Mouse (Mus musculus) forebrain, embryonic 14.5 days (tissue): ENCODE results near the gene B3gnt2. TPM values are rescaled to one million over a fixed set of nuclear protein-coding genes. Genes with fewer than 3 reads are reported as not detected.

ENCODE experiments used
- ATAC-seq: fragments of 200-750 bp; cut with Nextera tagmentation; 2 replicates; pipeline ENCODE4 v1.8.0; 2017; ENCODE audit warnings: mild to moderate bottlenecking, moderate library complexity
- DNase-seq: peaks from one replicate; pipeline ENCODE4 v3.0.0-alpha.2; 2015; ENCODE audit warnings: low spot score
- H3K27ac ChIP-seq: fragments of 300-500 bp; sonication (generic); 2 replicates; pipeline ENCODE4 v1.5.1; 2014; ENCODE audit warnings: low read depth, mild to moderate bottlenecking, control low read depth, low read length, moderate library complexity
- H3K27me3 ChIP-seq: fragments of 300-500 bp; sonication (generic); replicated peaks from 2 replicates; pipeline ENCODE4 v1.6.1; 2014; ENCODE audit warnings: low read length, control low read depth, mixed read lengths; ENCODE audit not compliant: control insufficient read depth, insufficient read depth
- H3K36me3 ChIP-seq: fragments of 300-500 bp; sonication (generic); 2 replicates; pipeline ENCODE4 v1.6.1; 2014; ENCODE audit warnings: low read length, control low read depth; ENCODE audit not compliant: control insufficient read depth, insufficient read depth
- H3K4me1 ChIP-seq: fragments of 300-500 bp; sonication (generic); 2 replicates; pipeline ENCODE4 v1.6.1; 2014; ENCODE audit warnings: antibody characterized with exemption, low read length, control low read depth; ENCODE audit not compliant: control insufficient read depth, insufficient read depth
- H3K4me2 ChIP-seq: fragments of 300-500 bp; sonication (generic); 2 replicates; pipeline ENCODE4 v1.6.1; 2014; ENCODE audit warnings: mild to moderate bottlenecking, control low read depth, low read length
- H3K4me3 ChIP-seq: fragments of 300-500 bp; sonication (generic); 2 replicates; pipeline ENCODE4 v1.5.1; 2014; ENCODE audit warnings: low read depth, low read length, control low read depth
- H3K9ac ChIP-seq: fragments of 300-500 bp; sonication (generic); 2 replicates; pipeline ENCODE4 v1.6.1; 2014; ENCODE audit warnings: mild to moderate bottlenecking, low read length, control low read depth, moderate library complexity
- H3K9me3 ChIP-seq: fragments of 300-500 bp; sonication (generic); replicated peaks from 2 replicates; pipeline ENCODE4 v1.6.1; 2016; ENCODE audit warnings: low read length, control low read depth, mixed read lengths; ENCODE audit not compliant: control insufficient read depth
- WGBS: fragments of 180-500 bp; shearing (Covaris S2); extraction: QIAGEN DNeasy Blood & Tissue Kit; methylation state at CpG from one replicate; pipeline ENCODE4 v1.1.7; 2014; 5-methylcytosine and 5-hydroxymethylcytosine counted together
- polyA plus RNA-seq: library from polyadenylated mRNA; unstranded; fragments of >200 nt; fragmentation: Nextera tagmentation; extraction: Ambion mirVana; gene quantifications from 2 replicates; pipeline ENCODE4 v1.2.1, GENCODE M21; 2014

Gene B3gnt2
- polyA plus RNA-seq, 1 experiment from 2014 or later, result 2.3 TPM

DNA sequence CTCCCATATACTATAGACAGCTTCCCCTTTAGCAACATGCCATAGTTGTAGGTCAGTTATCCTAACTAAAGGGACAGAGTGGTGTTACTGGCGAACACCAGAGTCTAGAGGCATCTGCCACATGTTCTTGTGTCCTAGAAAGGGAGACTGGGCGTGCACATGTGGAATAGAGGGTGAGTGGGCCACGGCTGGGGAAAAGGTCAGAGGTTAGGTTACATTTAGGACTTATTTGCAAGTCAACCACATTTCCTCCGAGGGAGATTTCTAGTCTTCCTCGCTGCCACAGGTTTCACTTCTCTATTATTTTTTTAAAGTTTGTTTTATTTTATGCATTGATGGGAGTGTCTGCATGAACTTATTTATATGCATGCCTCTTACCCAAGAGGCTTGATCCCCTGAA, 42.4 kb downstream of the B3gnt2 start:
- Histone ChIP-seq H3K4me2 (no peak overlapping the region), H3K4me1 (no peaks in the 10 kb centered on the region), H3K4me3 (no peak overlapping the region), H3K27me3 (no peaks in the 10 kb centered on the region), H3K9ac (no peak overlapping the region), H3K27ac (no peak overlapping the region), H3K36me3 (no peaks in the 10 kb centered on the region), H3K9me3 (no peaks in the 10 kb centered on the region)
- no peak for ATAC-seq
- DNase-seq, result no peak
- 79% methylated on average over 5 of the region's 5 CpGs for WGBS

DNA sequence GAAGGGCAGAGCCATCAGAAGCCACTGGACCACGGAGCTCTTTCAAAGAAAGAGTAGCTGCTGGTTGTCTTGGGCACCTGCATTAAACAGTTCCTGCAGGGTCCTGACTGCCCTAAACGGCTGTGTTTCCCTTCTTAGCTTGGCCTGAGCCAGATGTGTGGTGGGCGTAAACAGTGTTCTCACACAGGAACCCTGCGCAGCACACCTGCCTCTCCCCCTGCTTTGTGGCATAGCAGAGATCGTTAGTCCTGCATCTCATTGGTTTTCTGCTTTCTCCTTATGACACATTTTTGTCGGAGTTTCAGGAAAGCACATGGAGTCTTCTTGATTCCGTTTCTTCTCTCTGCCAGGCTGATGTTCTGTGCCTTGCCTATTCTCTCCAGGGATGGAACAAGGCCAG, 44.9 kb downstream of the B3gnt2 start:
- Histone ChIP-seq H3K4me3 (no peak overlapping the region), H3K9me3 (no peaks in the 10 kb centered on the region), H3K9ac (no peak overlapping the region), H3K27me3 (no peaks in the 10 kb centered on the region), H3K4me1 (no peaks in the 10 kb centered on the region), H3K4me2 (no peak overlapping the region), H3K27ac (no peak overlapping the region), H3K36me3 (no peaks in the 10 kb centered on the region)
- WGBS, result 76% methylated on average over 7 of the region's 7 CpGs
- no peak for ATAC-seq
- no peak for DNase-seq

DNA sequence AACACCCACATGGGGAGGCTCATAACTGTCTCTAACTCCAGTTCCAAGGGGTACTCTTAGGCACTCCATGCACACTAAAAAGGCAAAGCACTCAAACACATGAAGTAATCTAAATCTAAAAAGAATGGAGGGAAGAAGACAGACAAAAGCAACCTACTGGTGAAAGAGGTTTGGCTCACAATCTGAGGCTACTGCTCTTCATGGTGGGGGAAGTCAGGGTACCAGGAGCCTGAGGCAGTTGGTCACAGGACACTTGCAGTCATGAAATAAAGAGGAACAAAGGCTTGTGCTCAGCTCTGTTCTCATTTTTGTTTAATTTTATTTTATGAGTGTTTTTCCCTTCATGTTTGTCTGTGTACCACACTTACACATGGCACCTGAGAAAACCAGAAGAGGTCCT, 45.6 kb downstream of the B3gnt2 start:
- Histone ChIP-seq H3K36me3 (no peaks in the 10 kb centered on the region), H3K9me3 (no peaks in the 10 kb centered on the region), H3K4me1 (no peaks in the 10 kb centered on the region), H3K4me2 (no peak overlapping the region), H3K9ac (no peak overlapping the region), H3K27me3 (no peaks in the 10 kb centered on the region), H3K4me3 (no peak overlapping the region), H3K27ac (no peak overlapping the region)
- DNase-seq (no peak), ATAC-seq (no peak)

DNA sequence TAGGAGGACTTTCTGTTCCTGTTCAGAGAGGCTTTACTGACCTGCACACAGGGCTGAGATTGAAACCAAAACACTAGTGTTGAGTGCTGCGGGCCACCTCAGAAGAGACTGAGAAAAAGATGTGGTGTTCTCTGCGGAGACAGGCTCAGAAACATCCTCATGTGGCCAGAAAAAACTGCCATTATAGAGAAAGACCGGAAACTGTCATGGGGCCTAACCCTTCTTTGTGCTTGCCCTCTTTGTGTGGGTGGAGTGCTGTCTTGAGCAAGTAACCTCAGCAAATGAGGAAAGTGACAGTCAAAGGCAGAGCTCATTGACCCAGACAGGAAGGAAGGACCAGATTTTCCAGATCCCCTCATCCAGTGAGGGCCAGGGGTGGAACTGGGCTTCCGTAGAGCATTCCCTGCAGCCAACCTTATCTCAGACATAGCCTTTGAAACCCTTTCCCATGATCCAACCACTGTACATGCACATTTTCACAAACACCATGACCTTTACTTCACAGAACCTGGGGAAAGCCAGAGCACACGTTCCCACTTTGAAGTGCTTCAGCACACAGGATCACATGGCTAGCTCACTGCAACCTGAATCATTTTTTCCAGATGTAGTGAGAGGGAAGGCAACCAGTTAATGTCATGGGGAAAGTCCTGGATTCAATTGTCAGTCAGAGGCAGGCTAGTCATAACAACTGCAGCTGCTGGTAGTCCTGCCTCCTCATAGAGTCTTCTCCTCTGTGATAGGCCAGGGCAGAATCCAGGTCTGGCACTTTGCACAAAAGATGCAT, 46.6 kb downstream of the B3gnt2 start:
- no peaks in the 10 kb centered on the region for H3K4me1 ChIP-seq
- H3K4me3 ChIP-seq, result no peak overlapping the region
- no peak overlapping the region for H3K9ac ChIP-seq
- no peaks in the 10 kb centered on the region for H3K9me3 ChIP-seq
- DNase-seq (no peak), ATAC-seq (no peak)
- H3K36me3 ChIP-seq, result no peaks in the 10 kb centered on the region
- no peak overlapping the region for H3K4me2 ChIP-seq
- WGBS, result 90% methylated on average over 5 of the region's 5 CpGs
- H3K27ac ChIP-seq, result no peak overlapping the region
- no peaks in the 10 kb centered on the region for H3K27me3 ChIP-seq

DNA sequence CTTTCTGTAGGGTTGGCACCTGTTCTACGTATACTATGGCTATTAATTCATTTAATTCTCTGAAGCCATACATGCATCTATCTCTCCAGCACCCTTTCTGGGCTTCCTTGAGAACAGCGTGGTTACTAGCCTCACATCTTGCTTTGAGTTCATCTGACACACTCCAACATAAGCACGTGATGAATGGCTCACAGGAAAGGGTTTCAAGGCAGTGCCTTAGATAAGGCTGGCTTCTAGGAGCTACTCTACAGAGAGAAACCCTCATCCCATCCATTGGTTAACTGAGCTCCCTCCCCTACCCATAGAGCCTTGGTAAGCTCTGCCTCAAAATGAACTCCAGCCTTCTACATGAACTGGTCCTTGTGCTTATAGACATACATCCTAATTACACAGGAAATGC, 47.3 kb downstream of the B3gnt2 start:
- no peaks in the 10 kb centered on the region for H3K9me3 ChIP-seq
- no peaks in the 10 kb centered on the region for H3K36me3 ChIP-seq
- ATAC-seq (no peak), DNase-seq (no peak)
- no peak overlapping the region for H3K4me2 ChIP-seq
- 88% methylated on average over 3 of the region's 3 CpGs for WGBS
- H3K27ac ChIP-seq, result no peak overlapping the region
- H3K4me3 ChIP-seq, result no peak overlapping the region
- no peaks in the 10 kb centered on the region for H3K27me3 ChIP-seq
- H3K4me1 ChIP-seq, result no peaks in the 10 kb centered on the region
- no peak overlapping the region for H3K9ac ChIP-seq

DNA sequence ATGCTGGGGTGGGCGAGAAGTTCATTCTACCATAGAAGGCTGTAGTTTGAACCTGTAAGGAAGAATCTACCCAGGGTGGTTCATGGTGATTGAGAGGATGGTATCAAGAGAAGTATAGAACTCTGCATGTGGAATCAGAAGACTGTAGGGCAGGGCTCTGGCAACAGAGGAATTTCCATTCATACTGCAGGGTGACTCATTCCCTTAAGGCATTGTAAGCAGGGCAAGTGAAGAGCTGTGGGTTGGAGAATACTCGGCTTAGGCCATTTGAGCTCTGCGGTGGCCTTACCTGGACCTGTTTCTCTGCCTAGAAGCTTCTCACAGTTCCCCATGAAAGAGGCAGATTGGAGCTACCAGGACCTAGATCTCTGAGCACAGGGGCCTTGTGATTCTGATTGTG, 49.3 kb downstream of the B3gnt2 start:
- 85% methylated on average over 3 of the region's 3 CpGs for WGBS
- no peak for ATAC-seq

DNA sequence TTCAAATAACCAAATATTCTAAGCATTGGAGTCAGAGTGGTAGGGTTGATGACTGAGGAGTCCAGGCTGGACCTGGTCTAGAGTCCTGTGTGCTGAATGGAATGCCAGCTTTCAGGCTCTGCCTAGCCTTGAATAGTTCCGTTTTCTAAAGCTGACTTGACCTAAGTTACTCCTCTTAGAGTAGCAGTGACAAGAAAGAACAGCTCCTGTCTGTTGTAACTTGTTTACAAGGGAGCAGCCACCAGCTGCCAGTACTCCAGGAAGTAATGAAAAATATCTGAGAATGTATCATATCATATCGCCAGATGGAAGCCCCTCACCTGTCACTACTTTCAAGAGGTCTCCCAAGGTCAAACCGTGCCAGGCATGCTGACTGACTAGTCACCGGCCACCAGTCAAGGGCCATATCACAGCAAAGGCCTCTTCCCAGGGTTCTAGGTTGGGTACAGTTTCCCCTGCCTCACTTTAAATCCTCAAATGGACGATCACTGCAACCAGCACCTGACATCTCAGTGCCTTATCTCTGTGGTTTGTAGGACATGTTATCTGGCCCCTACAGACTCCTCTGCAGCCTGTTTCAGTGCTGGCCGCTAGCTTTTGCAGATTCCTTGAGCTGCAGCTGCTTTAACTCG, 51.2 kb downstream of the B3gnt2 start:
- H3K9ac ChIP-seq, result no peak overlapping the region
- H3K4me2 ChIP-seq, result no peak overlapping the region
- DNase-seq (no peak), ATAC-seq (no peak)
- no peak overlapping the region for H3K4me3 ChIP-seq
- H3K27me3 ChIP-seq, result no peaks in the 10 kb centered on the region
- no peaks in the 10 kb centered on the region for H3K36me3 ChIP-seq
- no peaks in the 10 kb centered on the region for H3K4me1 ChIP-seq
- no peaks in the 10 kb centered on the region for H3K9me3 ChIP-seq
- 84% methylated on average over 7 of the region's 7 CpGs for WGBS
- no peak overlapping the region for H3K27ac ChIP-seq

More for the DNA sequence above, 49.3 kb downstream of the B3gnt2 start:
- Histone ChIP-seq H3K4me1 (no peaks in the 10 kb centered on the region), H3K9me3 (no peaks in the 10 kb centered on the region), H3K9ac (no peak overlapping the region), H3K4me3 (no peak overlapping the region), H3K27me3 (no peaks in the 10 kb centered on the region), H3K27ac (no peak overlapping the region), H3K36me3 (no peaks in the 10 kb centered on the region), H3K4me2 (no peak overlapping the region)
- DNase-seq, result no peak

DNA sequence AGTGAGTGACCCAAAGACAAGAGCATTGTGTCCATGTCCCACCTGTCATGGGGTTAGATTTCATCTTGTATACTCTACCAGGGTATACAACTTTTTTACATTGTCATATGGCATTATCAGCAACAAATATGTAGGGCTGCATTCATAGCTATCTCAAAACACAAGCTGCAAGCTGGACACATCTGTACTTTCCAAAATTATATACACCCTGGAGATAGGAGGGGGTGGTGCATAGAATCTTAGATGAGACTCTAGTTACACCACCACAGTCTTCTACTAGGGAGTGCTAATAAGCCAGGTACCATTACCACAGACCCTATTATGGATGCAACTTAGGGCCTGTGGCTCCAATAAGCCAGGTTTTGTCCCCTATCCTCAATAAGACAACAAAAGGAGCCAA, 52.7 kb downstream of the B3gnt2 start:
- Histone ChIP-seq H3K4me2 (no peak overlapping the region), H3K27me3 (no peaks in the 10 kb centered on the region), H3K4me3 (no peak overlapping the region), H3K27ac (no peak overlapping the region), H3K9me3 (no peaks in the 10 kb centered on the region), H3K4me1 (no peaks in the 10 kb centered on the region), H3K9ac (no peak overlapping the region), H3K36me3 (no peaks in the 10 kb centered on the region)
- DNase-seq (no peak), ATAC-seq (no peak)

DNA sequence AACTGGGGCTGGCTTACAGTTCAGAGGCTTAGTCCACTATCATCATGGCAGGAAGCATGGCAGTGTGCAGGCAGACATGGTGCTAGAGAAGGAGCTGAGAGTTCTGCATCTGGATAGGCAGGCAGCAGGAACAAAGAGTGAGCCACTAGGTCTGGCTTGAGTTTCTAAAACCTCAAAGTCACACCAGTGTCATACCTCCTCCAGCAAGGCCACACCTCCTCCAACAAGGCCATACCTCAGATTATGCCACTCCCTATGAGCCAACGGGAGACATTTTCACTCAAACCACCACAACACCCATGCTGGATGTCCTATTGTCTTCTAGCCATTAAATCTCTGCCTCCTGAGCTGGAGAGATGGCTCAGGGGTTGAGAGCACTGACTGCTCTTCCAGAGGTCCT, 55.6 kb downstream of the B3gnt2 start:
- no peak overlapping the region for H3K27ac ChIP-seq
- DNase-seq (no peak), ATAC-seq (no peak)
- WGBS, result 88% methylated on average over 1 of the region's 1 CpGs
- no peaks in the 10 kb centered on the region for H3K9me3 ChIP-seq
- H3K36me3 ChIP-seq, result no peaks in the 10 kb centered on the region
- no peak overlapping the region for H3K4me3 ChIP-seq
- H3K27me3 ChIP-seq, result no peaks in the 10 kb centered on the region
- no peak overlapping the region for H3K4me2 ChIP-seq
- peaks cover under 1% of the 10 kb centered on the region; the same call in 1 of the 2 replicates for H3K4me1 ChIP-seq
- H3K9ac ChIP-seq, result no peak overlapping the region
